ENCODE assay signal across 11 mouse cellular contexts in the genomic region with DNA sequence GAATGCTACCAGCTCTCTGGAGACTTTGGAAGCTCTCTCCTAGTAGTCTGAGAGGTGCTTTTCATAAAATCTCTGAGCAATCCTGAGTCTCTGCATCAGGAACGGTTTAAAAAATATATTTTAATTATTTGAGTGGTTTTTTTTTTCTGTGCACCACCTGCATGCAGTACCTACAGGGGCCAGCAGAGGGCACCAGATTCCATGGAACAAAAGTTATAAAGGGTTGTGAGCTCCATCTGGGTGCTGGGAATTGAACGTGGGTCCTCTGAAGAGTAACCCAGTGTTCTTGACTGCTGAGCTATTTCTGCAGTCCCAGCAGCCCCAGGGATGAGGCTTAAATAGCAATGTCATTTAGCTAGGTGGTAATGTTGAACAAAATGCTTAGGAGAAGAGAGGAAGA.
DNase-seq lines count a peak whose midpoint lies in the region; TF ChIP-seq lines count a peak whose summit lies in the region.
"Had no signal": no experiment of that assay in that cellular context is flagged by ENCODE, and none has a peak within 500 bp of the region (broad histone marks: within the 10 kb centered on the region; RNA-seq: fewer than 3 reads in every experiment).

No protein-coding gene starts in this region.

- no peak overlapping the region for H3K27ac ChIP-seq in layer of hippocampus, adult 2 months

- TF ChIP-seq CTCF in layer of hippocampus, adult 2 months (conservative IDR thresholded peaks at IDR 0.05) = peak; percentile 73
- peak; percentile 48; the same call in 1 of the 2 replicates for TF ChIP-seq CTCF in brain, embryonic 14.5 days (IDR thresholded peaks at IDR 0.05; ENCODE audit: borderline replicate concordance, extremely low read depth, insufficient read depth, insufficient read length)

- TF ChIP-seq POLR2A in brain, embryonic 14.5 days (IDR thresholded peaks at IDR 0.05; ENCODE audit: borderline replicate concordance, extremely low read depth, insufficient read depth, insufficient read length, poor library complexity, severe bottlenecking) = no peak

- DNase-seq in layer of hippocampus, adult 2 months (ENCODE audit: low spot score in 2 of 2) = no peak
- DNase-seq in layer of hippocampus, postnatal 25 days (ENCODE audit: extremely low spot score in 1 of 2, low spot score in 1 of 2) = no peak
- peak; percentile 20 for DNase-seq in 3T3-L1 (ENCODE audit: low read depth, low spot score)
- DNase-seq in A20 (ENCODE audit: low read depth, low spot score) = peak; percentile 1
- DNase-seq in brain, embryonic 14.5 days (ENCODE audit: low read depth) = no peak
- DNase-seq in neural tube, embryonic 10.5 days (ENCODE audit: extremely low spot score, low spot score) = no peak
- no peak for DNase-seq in heart, postnatal 25 days (ENCODE audit: low spot score)
- DNase-seq: lung, postnatal 14 days; retina, postnatal 1 day had no signal

- intact Hi-C loops in heart, postnatal 25 days (cut with DNase I) = no loop called here

- H3K4me3 ChIP-seq in layer of hippocampus, adult 2 months = no peak overlapping the region
- H3K4me3 ChIP-seq: erythroblast, embryonic 14.5 days; myocyte had no signal

Comparison
In these comparisons a context has a peak if more than half of its experiments do, and no peak if none do; other contexts are left out.
1. DNase-seq: peak in 3T3-L1 (single experiment) and A20 (single experiment); none in layer of hippocampus, adult 2 months (0 of 2), layer of hippocampus, postnatal 25 days (0 of 2), brain, embryonic 14.5 days (single experiment), neural tube, embryonic 10.5 days (single experiment) and heart, postnatal 25 days (single experiment).